Mouse (Mus musculus): ENCODE measurements around the gene Tmtc1. TPM values are rescaled to one million over a fixed set of nuclear protein-coding genes. Genes with fewer than 3 reads are reported as not detected.

Gene Tmtc1
- polyA plus RNA-seq, 1 experiment from 2014 or later = 1.1 TPM

DNA sequence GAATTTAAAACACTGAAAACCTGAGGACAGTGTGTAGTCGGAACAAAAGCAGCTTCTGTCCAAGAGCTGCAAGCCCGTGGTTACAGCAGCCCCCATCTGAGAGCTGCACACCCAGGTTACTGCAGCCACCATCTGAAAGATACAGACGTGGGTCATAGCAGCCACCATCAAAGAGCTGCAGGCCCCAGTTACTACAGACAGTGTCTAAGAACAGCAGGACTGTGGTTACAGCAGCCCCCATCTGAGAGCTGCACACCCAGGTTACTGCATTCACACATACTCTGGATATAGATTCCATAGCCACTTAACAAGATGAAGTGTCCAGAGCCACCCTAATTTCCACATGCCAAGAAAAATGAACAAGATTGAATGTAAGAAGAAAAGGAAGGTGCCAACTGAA lies 216.6 kb downstream of the Tmtc1 start:
- Histone ChIP-seq H3K4me3 (ENCODE audit: low read depth, low read length) (no peak overlapping the region), H3K27ac (ENCODE audit: low read depth, low read length) (no peak overlapping the region), H3K9me3 (ENCODE audit: control insufficient read depth, low read length) (no peaks in the 10 kb centered on the region), H3K9ac (ENCODE audit: low read length) (no peak overlapping the region), H3K4me1 (replicated peaks; ENCODE audit: control insufficient read depth, insufficient read depth, low read length) (no peaks in the 10 kb centered on the region), H3K4me2 (ENCODE audit: low read depth, low read length, severe bottlenecking) (no peak overlapping the region), H3K36me3 (ENCODE audit: control insufficient read depth, insufficient read depth, low read length) (no peaks in the 10 kb centered on the region), H3K27me3 (ENCODE audit: control insufficient read depth, insufficient read depth, low read length) (no peaks in the 10 kb centered on the region)
- 59% methylated on average over 3 of the region's 3 CpGs for WGBS
- no peak for ATAC-seq (replicated peaks; ENCODE audit: low FRiP score)
- DNase-seq (ENCODE audit: low spot score) = no peak

GRCm38 (mm10) chr6:148222686-148223085 lies 221.5 kb downstream of the Tmtc1 start:
- Histone ChIP-seq H3K9ac (ENCODE audit: low read length) (no peak overlapping the region), H3K27ac (ENCODE audit: low read depth, low read length) (no peak overlapping the region), H3K36me3 (ENCODE audit: control insufficient read depth, insufficient read depth, low read length) (no peaks in the 10 kb centered on the region), H3K4me2 (ENCODE audit: low read depth, low read length, severe bottlenecking) (no peak overlapping the region), H3K27me3 (ENCODE audit: control insufficient read depth, insufficient read depth, low read length) (no peaks in the 10 kb centered on the region), H3K4me1 (replicated peaks; ENCODE audit: control insufficient read depth, insufficient read depth, low read length) (no peaks in the 10 kb centered on the region), H3K4me3 (ENCODE audit: low read depth, low read length) (no peak overlapping the region), H3K9me3 (ENCODE audit: control insufficient read depth, low read length) (no peaks in the 10 kb centered on the region)
- ATAC-seq (replicated peaks; ENCODE audit: low FRiP score) = no peak
- no peak for DNase-seq (ENCODE audit: low spot score)
- WGBS = 73% methylated on average over 2 of the region's 2 CpGs

GRCm38 (mm10) chr6:148218235-148219076 lies 225.7 kb downstream of the Tmtc1 start:
- WGBS = 89% methylated on average over 2 of the region's 2 CpGs
- no peak overlapping the region for H3K4me2 ChIP-seq (ENCODE audit: low read depth, low read length, severe bottlenecking)
- no peaks in the 10 kb centered on the region for H3K9me3 ChIP-seq (ENCODE audit: control insufficient read depth, low read length)
- H3K4me3 ChIP-seq (ENCODE audit: low read depth, low read length) = no peak overlapping the region
- no peak overlapping the region for H3K27ac ChIP-seq (ENCODE audit: low read depth, low read length)
- DNase-seq (ENCODE audit: low spot score) (no peak), ATAC-seq (replicated peaks; ENCODE audit: low FRiP score) (no peak)
- H3K36me3 ChIP-seq (ENCODE audit: control insufficient read depth, insufficient read depth, low read length) = no peaks in the 10 kb centered on the region
- H3K9ac ChIP-seq (ENCODE audit: low read length) = no peak overlapping the region
- no peaks in the 10 kb centered on the region for H3K4me1 ChIP-seq (replicated peaks; ENCODE audit: control insufficient read depth, insufficient read depth, low read length)
- H3K27me3 ChIP-seq (ENCODE audit: control insufficient read depth, insufficient read depth, low read length) = no peaks in the 10 kb centered on the region

- ATAC-seq (replicated peaks; ENCODE audit: low FRiP score) = no peak
- H3K4me2 ChIP-seq (ENCODE audit: low read depth, low read length, severe bottlenecking) = no peak overlapping the region
- no peaks in the 10 kb centered on the region for H3K4me1 ChIP-seq (replicated peaks; ENCODE audit: control insufficient read depth, insufficient read depth, low read length)
- no peak for DNase-seq (ENCODE audit: low spot score)
- no peaks in the 10 kb centered on the region for H3K36me3 ChIP-seq (ENCODE audit: control insufficient read depth, insufficient read depth, low read length)
- H3K9me3 ChIP-seq (ENCODE audit: control insufficient read depth, low read length) = no peaks in the 10 kb centered on the region
- no peaks in the 10 kb centered on the region for H3K27me3 ChIP-seq (ENCODE audit: control insufficient read depth, insufficient read depth, low read length)
- no peak overlapping the region for H3K9ac ChIP-seq (ENCODE audit: low read length)
- no peak overlapping the region for H3K4me3 ChIP-seq (ENCODE audit: low read depth, low read length)
- WGBS = 92% methylated on average over 4 of the region's 4 CpGs
- no peak overlapping the region for H3K27ac ChIP-seq (ENCODE audit: low read depth, low read length)
Measured at GRCm38 (mm10) chr6:148216752-148217151, 227.4 kb downstream of the Tmtc1 start.

- no peak for ATAC-seq (replicated peaks; ENCODE audit: low FRiP score)
- no peak overlapping the region for H3K4me2 ChIP-seq (ENCODE audit: low read depth, low read length, severe bottlenecking)
- DNase-seq (ENCODE audit: low spot score) = peak; percentile 61
- 11% methylated on average over 5 of the region's 5 CpGs for WGBS
- H3K36me3 ChIP-seq (ENCODE audit: control insufficient read depth, insufficient read depth, low read length) = no peaks in the 10 kb centered on the region
- H3K27me3 ChIP-seq (ENCODE audit: control insufficient read depth, insufficient read depth, low read length) = no peaks in the 10 kb centered on the region
- H3K4me3 ChIP-seq (ENCODE audit: low read depth, low read length) = no peak overlapping the region
- H3K27ac ChIP-seq (ENCODE audit: low read depth, low read length) = no peak overlapping the region
- no peaks in the 10 kb centered on the region for H3K9me3 ChIP-seq (ENCODE audit: control insufficient read depth, low read length)
- no peaks in the 10 kb centered on the region for H3K4me1 ChIP-seq (replicated peaks; ENCODE audit: control insufficient read depth, insufficient read depth, low read length)
- H3K9ac ChIP-seq (ENCODE audit: low read length) = no peak overlapping the region
Measured at GRCm38 (mm10) chr6:148214765-148215164, 229.4 kb downstream of the Tmtc1 start.

- H3K4me2 ChIP-seq (ENCODE audit: low read depth, low read length, severe bottlenecking) = peak within 1 kb of the TSS; percentile 76
- ATAC-seq (replicated peaks; ENCODE audit: low FRiP score) (peak; percentile 98), DNase-seq (ENCODE audit: low spot score) (peak; percentile 97)
- no peaks in the 10 kb centered on the region for H3K4me1 ChIP-seq (replicated peaks; ENCODE audit: control insufficient read depth, insufficient read depth, low read length)
- peak within 1 kb of the TSS; percentile 76 for H3K27ac ChIP-seq (ENCODE audit: low read depth, low read length)
- H3K36me3 ChIP-seq (ENCODE audit: control insufficient read depth, insufficient read depth, low read length) = no peaks in the 10 kb centered on the region
- no peaks in the 10 kb centered on the region for H3K27me3 ChIP-seq (ENCODE audit: control insufficient read depth, insufficient read depth, low read length)
- peak within 1 kb of the TSS; percentile 98 for H3K4me3 ChIP-seq (ENCODE audit: low read depth, low read length)
- H3K9me3 ChIP-seq (ENCODE audit: control insufficient read depth, low read length) = no peaks in the 10 kb centered on the region
- WGBS = under 1% methylated on average over 61 of the region's 61 CpGs
- H3K9ac ChIP-seq (ENCODE audit: low read length) = peak within 1 kb of the TSS; percentile 93
Measured at GRCm38 (mm10) chr6:148211897-148212680, 232.1 kb downstream of the Tmtc1 start, which contains the start of gene Ergic2. Gene Ergic2, minus strand, starts transcription at chr6:148212374.

DNA sequence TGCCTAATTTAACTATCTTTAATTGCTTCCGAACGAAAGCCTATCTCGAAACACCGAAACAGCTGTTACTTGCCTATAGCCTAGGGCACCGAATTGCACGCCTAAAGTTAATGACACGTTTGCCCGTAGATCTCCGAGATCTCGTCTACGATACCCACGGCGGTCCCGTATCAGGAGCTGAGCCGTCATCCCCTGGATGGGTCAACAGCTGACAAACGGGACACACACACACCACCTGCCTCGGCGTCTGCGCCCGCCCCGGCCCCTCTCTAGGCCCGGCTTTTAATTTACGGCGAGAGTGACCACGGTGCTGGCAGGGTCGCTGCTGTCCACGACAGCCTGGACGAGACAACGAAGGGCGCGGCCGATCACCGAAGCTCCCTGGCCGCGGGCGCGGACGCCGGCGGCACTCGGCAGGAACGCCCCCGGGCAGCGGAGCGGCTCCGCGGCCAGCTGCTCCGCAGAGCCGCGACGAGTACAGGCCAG lies 232.8 kb downstream of the Tmtc1 start:
- WGBS = under 1% methylated on average over 51 of the region's 51 CpGs
- Histone ChIP-seq H3K27ac (ENCODE audit: low read depth, low read length) (peak overlapping the region; percentile 76), H3K36me3 (ENCODE audit: control insufficient read depth, insufficient read depth, low read length) (no peaks in the 10 kb centered on the region), H3K27me3 (ENCODE audit: control insufficient read depth, insufficient read depth, low read length) (no peaks in the 10 kb centered on the region), H3K4me2 (ENCODE audit: low read depth, low read length, severe bottlenecking) (peak overlapping the region; percentile 76), H3K4me1 (replicated peaks; ENCODE audit: control insufficient read depth, insufficient read depth, low read length) (no peaks in the 10 kb centered on the region), H3K9ac (ENCODE audit: low read length) (peak overlapping the region; percentile 93), H3K9me3 (ENCODE audit: control insufficient read depth, low read length) (no peaks in the 10 kb centered on the region), H3K4me3 (ENCODE audit: low read depth, low read length) (peak overlapping the region; percentile 98)
- ATAC-seq (replicated peaks; ENCODE audit: low FRiP score) (peak; percentile 70), DNase-seq (ENCODE audit: low spot score) (no peak)

DNA sequence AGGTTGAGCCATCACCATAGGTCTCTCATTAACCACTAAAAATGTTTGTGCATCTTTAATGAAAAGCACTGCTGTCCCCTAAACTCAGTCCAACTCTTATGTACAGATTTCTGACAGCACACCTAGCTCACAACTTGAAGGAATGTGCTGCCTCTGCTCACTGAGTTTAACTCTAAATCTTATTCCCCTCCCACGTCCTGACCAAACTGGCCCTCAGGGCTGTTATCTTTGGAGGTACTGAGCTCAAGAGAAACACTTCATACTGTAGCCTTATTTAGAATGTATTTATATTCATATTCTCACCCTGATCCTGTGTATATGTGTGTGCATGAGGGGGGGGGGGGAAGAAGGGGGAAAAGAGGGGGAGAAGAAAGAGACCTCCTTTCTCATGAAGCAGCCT lies 236.7 kb downstream of the Tmtc1 start:
- H3K9ac ChIP-seq (ENCODE audit: low read length) = no peak overlapping the region
- no peak overlapping the region for H3K4me2 ChIP-seq (ENCODE audit: low read depth, low read length, severe bottlenecking)
- no peaks in the 10 kb centered on the region for H3K27me3 ChIP-seq (ENCODE audit: control insufficient read depth, insufficient read depth, low read length)
- no peak overlapping the region for H3K4me3 ChIP-seq (ENCODE audit: low read depth, low read length)
- no peaks in the 10 kb centered on the region; the same call in 1 of the 2 replicates for H3K36me3 ChIP-seq (ENCODE audit: control insufficient read depth, insufficient read depth, low read length)
- no peaks in the 10 kb centered on the region for H3K4me1 ChIP-seq (replicated peaks; ENCODE audit: control insufficient read depth, insufficient read depth, low read length)
- DNase-seq (ENCODE audit: low spot score) (no peak), ATAC-seq (replicated peaks; ENCODE audit: low FRiP score) (no peak)
- H3K9me3 ChIP-seq (ENCODE audit: control insufficient read depth, low read length) = no peaks in the 10 kb centered on the region
- 87% methylated on average over 1 of the region's 1 CpGs for WGBS
- no peak overlapping the region for H3K27ac ChIP-seq (ENCODE audit: low read depth, low read length)
